Mouse (Mus musculus) yolk sac, embryonic 10.5 days (tissue): ENCODE results near the gene Cfap73.

Source experiments
- DNase-seq: peaks from one replicate; pipeline ENCODE4 v3.0.0-alpha.2; 2017; ENCODE audit warnings: low spot score

The Cfap73 gene

GRCm38 (mm10) chr5:120647814-120648491 is 13.9 kb upstream of the Cfap73 start:
- no peak for DNase-seq

- DNase-seq = no peak
These were observed 13.3 kb upstream of the Cfap73 start for GRCm38 (mm10) chr5:120647361-120647760.

- DNase-seq = no peak
These were observed 11.8 kb upstream of the Cfap73 start for GRCm38 (mm10) chr5:120645851-120646250.

- no peak for DNase-seq
These were observed 10.2 kb upstream of the Cfap73 start for GRCm38 (mm10) chr5:120644227-120644626.

- no peak for DNase-seq
These were observed 9.5 kb upstream of the Cfap73 start for GRCm38 (mm10) chr5:120643365-120644085.

GRCm38 (mm10) chr5:120640094-120640493 is 6.1 kb upstream of the Cfap73 start:
- no peak for DNase-seq

GRCm38 (mm10) chr5:120635633-120636032 is 1.6 kb upstream of the Cfap73 start:
- no peak for DNase-seq

- DNase-seq = no peak
These were observed 825 bp upstream of the Cfap73 start for GRCm38 (mm10) chr5:120634860-120635259.

- no peak for DNase-seq
These were observed 2.1 kb downstream of the Cfap73 start for GRCm38 (mm10) chr5:120631892-120632291.

- no peak for DNase-seq
These were observed 2.9 kb downstream of the Cfap73 start for GRCm38 (mm10) chr5:120631128-120631527.

GRCm38 (mm10) chr5:120628624-120629023 is 5.4 kb downstream of the Cfap73 start:
- DNase-seq = no peak

- no peak for DNase-seq
These were observed 6.3 kb downstream of the Cfap73 start for GRCm38 (mm10) chr5:120627515-120628300.

- peak; percentile 60 for DNase-seq
These were observed 7.6 kb downstream of the Cfap73 start for GRCm38 (mm10) chr5:120626399-120626798.

- DNase-seq = no peak
These were observed 9.6 kb downstream of the Cfap73 start for GRCm38 (mm10) chr5:120624427-120624826.

GRCm38 (mm10) chr5:120622198-120622851 is 11.7 kb downstream of the Cfap73 start:
- DNase-seq = no peak

GRCm38 (mm10) chr5:120621846-120622197 is 12.2 kb downstream of the Cfap73 start:
- DNase-seq = no peak

- DNase-seq = no peak
These were observed 12.8 kb downstream of the Cfap73 start for GRCm38 (mm10) chr5:120621078-120621765.

- peak; percentile 69 for DNase-seq
These were observed 13.5 kb downstream of the Cfap73 start for GRCm38 (mm10) chr5:120620375-120621077.

GRCm38 (mm10) chr5:120619201-120619600 is 14.8 kb downstream of the Cfap73 start:
- DNase-seq = peak; percentile 36

GRCm38 (mm10) chr5:120618778-120619177 is 15.3 kb downstream of the Cfap73 start:
- no peak for DNase-seq

GRCm38 (mm10) chr5:120615903-120616302 is 18.1 kb downstream of the Cfap73 start:
- no peak for DNase-seq
